Mouse (Mus musculus): ENCODE data around the gene Gm44503. TPM values are rescaled to one million over a fixed set of nuclear protein-coding genes. Genes with fewer than 3 reads are reported as not detected.

Gene Gm44503
- not detected for polyA plus RNA-seq (2012; fragmentation: generic; extraction: Trizol)
- long read RNA-seq, experiment 1, result 0 reads
- long read RNA-seq, experiment 2, result 0 reads

- Histone ChIP-seq H3K79me2 (ENCODE audit: control insufficient read depth, insufficient read depth) (no peaks in the 10 kb centered on the region), H3ac (ENCODE audit: control insufficient read depth, insufficient read length, low read depth) (no peak within 1 kb of the TSS), H3K36me3 (ENCODE audit: control insufficient read depth, insufficient read depth) (no peaks in the 10 kb centered on the region), H3K4me3 (ENCODE audit: insufficient read depth, poor library complexity, severe bottlenecking) (no peak within 1 kb of the TSS), H3K27me3 (ENCODE audit: control insufficient read depth, insufficient read depth, insufficient read length) (peaks cover 6% of the 10 kb centered on the region), H3K79me3 (ENCODE audit: low read depth) (no peaks in the 10 kb centered on the region)
- TF ChIP-seq CTCF (IDR thresholded peaks at IDR 0.05; ENCODE audit: control insufficient read depth, insufficient read depth, insufficient read length) (no peak), MYOG (IDR thresholded peaks at IDR 0.05; ENCODE audit: control insufficient read depth, extremely low read depth, insufficient read length) (no peak), CEBPB (IDR thresholded peaks at IDR 0.05; ENCODE audit: low read depth) (no peak), USF1 (IDR thresholded peaks at IDR 0.05; ENCODE audit: low read depth) (no peak), MAX (IDR thresholded peaks at IDR 0.05) (no peak), MYOD1 (IDR thresholded peaks at IDR 0.05; ENCODE audit: control insufficient read depth, insufficient read length, low read depth) (no peak), FOSL1 (IDR thresholded peaks at IDR 0.05; ENCODE audit: insufficient read depth, low read length, poor library complexity, severe bottlenecking) (no peak)
These were observed at the start of gene Gm44503, which contains the start of gene Dyx1c1 for GRCm38 (mm10) chr9:72958521-72959450. TSS of gene Gm44503 (plus strand) at chr9:72958852. TSS of gene Dyx1c1 (plus strand) at chr9:72958785.

GRCm38 (mm10) chr9:72911381-72911780 lies 47.3 kb upstream of the Gm44503 start:
- Histone ChIP-seq H3K79me2 (ENCODE audit: control insufficient read depth, insufficient read depth) (no peaks in the 10 kb centered on the region), H3K36me3 (ENCODE audit: control insufficient read depth, insufficient read depth) (no peaks in the 10 kb centered on the region), H3K27me3 (ENCODE audit: control insufficient read depth, insufficient read depth, insufficient read length) (no peaks in the 10 kb centered on the region), H3K4me3 (ENCODE audit: insufficient read depth, poor library complexity, severe bottlenecking) (no peak overlapping the region), H3K79me3 (ENCODE audit: low read depth) (no peaks in the 10 kb centered on the region), H3ac (ENCODE audit: control insufficient read depth, insufficient read length, low read depth) (no peak overlapping the region)
- TF ChIP-seq FOSL1 (IDR thresholded peaks at IDR 0.05; ENCODE audit: insufficient read depth, low read length, poor library complexity, severe bottlenecking), result no peak
- TF ChIP-seq CEBPB (IDR thresholded peaks at IDR 0.05; ENCODE audit: low read depth), result no peak
- TF ChIP-seq MYOD1 (IDR thresholded peaks at IDR 0.05; ENCODE audit: control insufficient read depth, insufficient read length, low read depth), result no peak
- TF ChIP-seq USF1 (IDR thresholded peaks at IDR 0.05; ENCODE audit: low read depth), result no peak
- no peak for TF ChIP-seq CTCF (IDR thresholded peaks at IDR 0.05; ENCODE audit: control insufficient read depth, insufficient read depth, insufficient read length)
- TF ChIP-seq MAX (IDR thresholded peaks at IDR 0.05), result no peak
- TF ChIP-seq MYOG (IDR thresholded peaks at IDR 0.05; ENCODE audit: control insufficient read depth, extremely low read depth, insufficient read length), result no peak

GRCm38 (mm10) chr9:72913551-72913950 lies 45.1 kb upstream of the Gm44503 start:
- H3K4me3 ChIP-seq (ENCODE audit: insufficient read depth, poor library complexity, severe bottlenecking), result no peak overlapping the region
- no peaks in the 10 kb centered on the region for H3K36me3 ChIP-seq (ENCODE audit: control insufficient read depth, insufficient read depth)
- TF ChIP-seq MAX (IDR thresholded peaks at IDR 0.05), result no peak
- no peak for TF ChIP-seq MYOG (IDR thresholded peaks at IDR 0.05; ENCODE audit: control insufficient read depth, extremely low read depth, insufficient read length)
- peak; percentile 20 for TF ChIP-seq CEBPB (IDR thresholded peaks at IDR 0.05; ENCODE audit: low read depth)
- no peak for TF ChIP-seq CTCF (IDR thresholded peaks at IDR 0.05; ENCODE audit: control insufficient read depth, insufficient read depth, insufficient read length)
- no peaks in the 10 kb centered on the region for H3K27me3 ChIP-seq (ENCODE audit: control insufficient read depth, insufficient read depth, insufficient read length)
- H3K79me2 ChIP-seq (ENCODE audit: control insufficient read depth, insufficient read depth), result no peaks in the 10 kb centered on the region
- no peaks in the 10 kb centered on the region for H3K79me3 ChIP-seq (ENCODE audit: low read depth)
- H3ac ChIP-seq (ENCODE audit: control insufficient read depth, insufficient read length, low read depth), result no peak overlapping the region

GRCm38 (mm10) chr9:72915728-72916127 lies 42.9 kb upstream of the Gm44503 start:
- Histone ChIP-seq H3K79me2 (ENCODE audit: control insufficient read depth, insufficient read depth) (no peaks in the 10 kb centered on the region), H3K4me3 (ENCODE audit: insufficient read depth, poor library complexity, severe bottlenecking) (no peak overlapping the region), H3K27me3 (ENCODE audit: control insufficient read depth, insufficient read depth, insufficient read length) (peaks cover 4% of the 10 kb centered on the region), H3K79me3 (ENCODE audit: low read depth) (no peaks in the 10 kb centered on the region), H3ac (ENCODE audit: control insufficient read depth, insufficient read length, low read depth) (no peak overlapping the region), H3K36me3 (ENCODE audit: control insufficient read depth, insufficient read depth) (no peaks in the 10 kb centered on the region)
- TF ChIP-seq CEBPB (IDR thresholded peaks at IDR 0.05; ENCODE audit: low read depth) (no peak), USF1 (IDR thresholded peaks at IDR 0.05; ENCODE audit: low read depth) (no peak), MYOD1 (IDR thresholded peaks at IDR 0.05; ENCODE audit: control insufficient read depth, insufficient read length, low read depth) (no peak), MAX (IDR thresholded peaks at IDR 0.05) (no peak), CTCF (IDR thresholded peaks at IDR 0.05; ENCODE audit: control insufficient read depth, insufficient read depth, insufficient read length) (no peak), MYOG (IDR thresholded peaks at IDR 0.05; ENCODE audit: control insufficient read depth, extremely low read depth, insufficient read length) (no peak), FOSL1 (IDR thresholded peaks at IDR 0.05; ENCODE audit: insufficient read depth, low read length, poor library complexity, severe bottlenecking) (no peak)

GRCm38 (mm10) chr9:72923068-72923467 lies 35.6 kb upstream of the Gm44503 start:
- no peaks in the 10 kb centered on the region for H3K79me2 ChIP-seq (ENCODE audit: control insufficient read depth, insufficient read depth)

More at GRCm38 (mm10) chr9:72923068-72923467, 35.6 kb upstream of the Gm44503 start:
- H3K4me3 ChIP-seq (ENCODE audit: insufficient read depth, poor library complexity, severe bottlenecking), result no peak overlapping the region
- H3K79me3 ChIP-seq (ENCODE audit: low read depth), result no peaks in the 10 kb centered on the region
- peaks cover 58% of the 10 kb centered on the region for H3K27me3 ChIP-seq (ENCODE audit: control insufficient read depth, insufficient read depth, insufficient read length)
- H3ac ChIP-seq (ENCODE audit: control insufficient read depth, insufficient read length, low read depth), result no peak overlapping the region
- TF ChIP-seq USF1 (IDR thresholded peaks at IDR 0.05; ENCODE audit: low read depth), result no peak
- TF ChIP-seq CTCF (IDR thresholded peaks at IDR 0.05; ENCODE audit: control insufficient read depth, insufficient read depth, insufficient read length), result no peak
- TF ChIP-seq MYOG (IDR thresholded peaks at IDR 0.05; ENCODE audit: control insufficient read depth, extremely low read depth, insufficient read length), result no peak
- no peak for TF ChIP-seq MAX (IDR thresholded peaks at IDR 0.05)
- TF ChIP-seq MYOD1 (IDR thresholded peaks at IDR 0.05; ENCODE audit: control insufficient read depth, insufficient read length, low read depth), result no peak
- TF ChIP-seq FOSL1 (IDR thresholded peaks at IDR 0.05; ENCODE audit: insufficient read depth, low read length, poor library complexity, severe bottlenecking), result no peak
- no peak for TF ChIP-seq CEBPB (IDR thresholded peaks at IDR 0.05; ENCODE audit: low read depth)
- no peaks in the 10 kb centered on the region for H3K36me3 ChIP-seq (ENCODE audit: control insufficient read depth, insufficient read depth)

Data from C2C12 (cell line).